Mouse (Mus musculus) testis, adult 2 months (tissue): ENCODE results near the gene Lnpep.

ENCODE experiments used
- CTCF ChIP-seq: fragments of 200-500 bp; IDR thresholded peaks from 2 replicates; pipeline ENCODE4 v1.5.1; 2012; ENCODE audit warnings: low read depth, mild to moderate bottlenecking, inconsistent platforms, low read length, moderate library complexity; ENCODE audit not compliant: control insufficient read depth, insufficient read depth, insufficient replicate concordance
- POLR2A ChIP-seq: fragments of 200-500 bp; IDR thresholded peaks from 2 replicates; pipeline ENCODE4 v1.6.1; 2012; ENCODE audit warnings: low read depth, mild to moderate bottlenecking, inconsistent platforms, low read length, moderate library complexity; ENCODE audit not compliant: control insufficient read depth

DNA sequence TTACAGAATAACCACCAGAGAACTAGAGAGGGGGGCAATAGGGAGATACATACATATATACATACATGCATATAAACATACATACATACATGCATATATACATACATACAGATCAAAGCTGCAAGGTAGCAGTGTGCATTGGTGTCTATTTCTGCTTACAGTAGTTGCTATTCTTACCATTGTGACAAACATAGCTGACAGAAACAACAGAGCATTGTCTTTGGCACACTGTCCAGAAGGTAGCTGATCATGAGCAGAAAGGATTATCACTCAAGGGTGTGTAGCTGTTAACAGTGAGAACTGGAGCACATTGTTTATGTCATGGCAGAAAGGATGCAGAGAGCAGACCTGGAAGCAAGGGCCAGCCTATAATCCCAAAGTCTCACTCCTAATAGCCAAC is 22.1 kb downstream of the Lnpep start:
- no peak for TF ChIP-seq POLR2A
- TF ChIP-seq CTCF, result no peak
